Mouse (Mus musculus) right cerebral cortex, postnatal 14 days (tissue): ENCODE data around the gene Hspa1l.
"Not testable (repeated sequence)": the region's sequence is repeated elsewhere in the genome, so short reads cannot be mapped to it uniquely, and the experiment has no call there.

Source experiments
- DNase-seq: peaks from one replicate; pipeline ENCODE4 v3.0.0; 2022

The Hspa1l gene

GRCm38 (mm10) chr17:35005902-35006301, 33.4 kb downstream of the Hspa1l start:
- not testable (repeated sequence) for DNase-seq

- no peak for DNase-seq
Observed at GRCm38 (mm10) chr17:35007387-35007991, 35.0 kb downstream of the Hspa1l start.

GRCm38 (mm10) chr17:35009586-35009985, 37.1 kb downstream of the Hspa1l start:
- no peak for DNase-seq

GRCm38 (mm10) chr17:35011440-35011839, 38.9 kb downstream of the Hspa1l start:
- no peak for DNase-seq

- no peak for DNase-seq
Observed at GRCm38 (mm10) chr17:35012430-35012829, 39.9 kb downstream of the Hspa1l start.

GRCm38 (mm10) chr17:35013221-35013620, 40.7 kb downstream of the Hspa1l start:
- no peak for DNase-seq

GRCm38 (mm10) chr17:35015296-35015695, 42.8 kb downstream of the Hspa1l start:
- DNase-seq, result no peak

GRCm38 (mm10) chr17:35016376-35016775, 43.9 kb downstream of the Hspa1l start, which contains the start of gene Vwa7:
Vwa7 (plus strand) TSS chr17:35016579.
- DNase-seq, result peak; percentile 44

GRCm38 (mm10) chr17:35016791-35017705, 44.5 kb downstream of the Hspa1l start:
- DNase-seq, result no peak

GRCm38 (mm10) chr17:35017706-35018030, 45.2 kb downstream of the Hspa1l start:
- no peak for DNase-seq

GRCm38 (mm10) chr17:35018171-35018570, 45.7 kb downstream of the Hspa1l start:
- DNase-seq, result no peak

GRCm38 (mm10) chr17:35019894-35020293, 47.4 kb downstream of the Hspa1l start:
- DNase-seq, result no peak

- no peak for DNase-seq
Observed at GRCm38 (mm10) chr17:35020551-35020950, 48.0 kb downstream of the Hspa1l start.

GRCm38 (mm10) chr17:35021163-35021808, 48.8 kb downstream of the Hspa1l start:
- DNase-seq, result peak; percentile 87

- DNase-seq, result no peak
Observed at GRCm38 (mm10) chr17:35021842-35022477, 49.5 kb downstream of the Hspa1l start.

- DNase-seq, result no peak
Observed at GRCm38 (mm10) chr17:35022541-35023060, 50.1 kb downstream of the Hspa1l start.

GRCm38 (mm10) chr17:35023221-35023620, 50.7 kb downstream of the Hspa1l start:
- no peak for DNase-seq

GRCm38 (mm10) chr17:35023756-35024155, 51.3 kb downstream of the Hspa1l start:
- DNase-seq, result no peak

- no peak for DNase-seq
Observed at GRCm38 (mm10) chr17:35024261-35024660, 51.8 kb downstream of the Hspa1l start.

- DNase-seq, result no peak
Observed at GRCm38 (mm10) chr17:35024691-35025488, 52.4 kb downstream of the Hspa1l start.

- DNase-seq, result no peak
Observed at GRCm38 (mm10) chr17:35026206-35026605, 53.7 kb downstream of the Hspa1l start.
